Mouse (Mus musculus): ENCODE results near the gene U2af2. TPM values are rescaled to one million over a fixed set of nuclear protein-coding genes. Genes with fewer than 3 reads are reported as not detected.
A peak's percentile ranks its signal among the peaks of the same experiment; 100 is the strongest.
"Not testable (repeated sequence)": the region's sequence is repeated elsewhere in the genome, so short reads cannot be mapped to it uniquely, and the experiment has no call there.

U2af2 gene
- total RNA-seq, 1 experiment from 2014 or later: 195 TPM

DNA sequence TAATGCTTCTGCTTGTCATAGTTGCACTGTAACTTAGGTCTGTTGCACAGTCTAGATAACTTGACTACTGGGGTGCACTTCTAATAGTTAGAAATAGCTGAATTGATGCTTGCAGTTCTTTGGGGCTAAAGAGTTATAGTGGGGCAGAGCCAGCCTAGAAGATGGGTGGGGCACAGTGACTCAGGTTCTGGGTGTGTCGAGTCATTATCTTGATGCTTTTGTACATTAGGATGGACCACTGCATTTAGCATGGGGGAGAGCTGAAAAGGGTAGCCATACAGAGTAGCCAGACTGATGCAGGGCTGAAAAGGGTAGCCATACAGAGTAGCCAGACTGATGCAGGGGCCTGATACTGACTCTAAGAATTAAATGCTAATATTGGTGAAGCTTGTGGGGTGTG, 11.6 kb downstream of the U2af2 start:
- DNase-seq: no peak

GRCm38 (mm10) chr7:5074984-5075383, 13.0 kb downstream of the U2af2 start:
- no peak for DNase-seq

DNA sequence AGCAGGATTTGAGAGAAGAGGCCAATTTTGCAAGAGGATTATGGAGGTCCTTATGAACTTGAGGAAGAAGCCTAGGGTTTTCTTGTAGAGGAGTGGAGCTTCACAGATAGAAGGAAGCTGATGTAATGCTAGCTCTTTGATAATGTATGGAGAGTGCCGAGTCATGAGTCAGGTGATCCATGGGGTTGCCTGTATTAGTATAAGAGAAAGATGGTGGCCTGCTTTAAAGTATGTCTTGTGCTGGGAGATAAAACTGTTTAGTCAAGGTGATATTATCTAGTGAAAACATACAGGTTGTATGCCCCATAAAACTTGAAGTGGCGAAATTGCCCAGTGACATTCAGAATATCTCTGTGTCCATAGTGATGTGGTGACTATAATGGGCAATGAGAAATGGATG, 15.0 kb downstream of the U2af2 start:
- DNase-seq: no peak

GRCm38 (mm10) chr7:5079365-5080009, 17.5 kb downstream of the U2af2 start:
- DNase-seq: not testable (repeated sequence)

GRCm38 (mm10) chr7:5080010-5080751, 18.2 kb downstream of the U2af2 start, which contains the start of gene Epn1:
Gene Epn1 (plus strand): TSS chr7:5080235.
- DNase-seq: peak; percentile 96

DNA sequence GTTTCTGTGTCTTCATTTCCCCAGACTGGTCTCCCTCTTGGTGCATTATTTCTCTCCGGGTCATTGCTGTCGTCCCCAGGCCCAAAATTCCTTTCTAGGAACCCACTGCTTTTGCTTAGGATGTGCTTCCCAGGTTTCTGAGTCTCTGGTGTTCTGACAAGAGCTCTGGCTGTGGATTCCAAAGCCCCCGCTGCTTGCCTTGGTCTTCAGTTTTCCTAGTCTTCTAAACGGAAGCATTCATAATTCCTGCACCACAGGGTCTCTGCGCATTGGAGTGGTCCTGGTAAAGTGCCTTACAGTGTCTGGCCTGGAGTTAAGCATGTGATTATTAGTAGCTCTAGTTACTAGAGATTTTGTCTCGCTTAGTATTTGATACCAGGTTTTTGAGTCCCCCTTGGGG, 18.9 kb downstream of the U2af2 start:
- no peak for DNase-seq

DNA sequence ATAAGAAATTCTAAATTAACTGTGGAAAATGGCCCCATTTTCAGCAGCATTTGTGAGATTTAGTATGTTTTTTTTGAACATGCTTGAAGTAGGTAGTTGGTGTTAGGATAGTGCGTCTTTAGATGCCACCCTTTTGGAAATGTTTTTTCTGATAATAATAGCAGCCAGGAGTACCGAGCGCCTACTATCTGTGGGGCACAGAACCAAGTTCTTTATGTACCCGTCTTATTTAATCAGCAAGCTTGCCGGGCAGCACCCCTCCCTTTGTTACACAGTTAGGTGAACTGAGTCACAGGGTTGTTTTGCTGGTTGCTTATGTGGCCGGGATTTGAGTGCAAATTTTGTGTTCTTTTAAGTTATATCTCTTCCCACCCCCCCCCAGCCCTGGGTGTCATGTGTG, 19.3 kb downstream of the U2af2 start:
- DNase-seq: no peak

- DNase-seq: no peak
These were observed 20.0 kb downstream of the U2af2 start for GRCm38 (mm10) chr7:5081939-5082338.

- no peak for DNase-seq
These were observed 21.6 kb downstream of the U2af2 start for GRCm38 (mm10) chr7:5083325-5084105.

GRCm38 (mm10) chr7:5085512-5085911, 23.6 kb downstream of the U2af2 start:
- DNase-seq: no peak

- no peak for DNase-seq
These were observed 25.0 kb downstream of the U2af2 start for GRCm38 (mm10) chr7:5086921-5087440.

DNA sequence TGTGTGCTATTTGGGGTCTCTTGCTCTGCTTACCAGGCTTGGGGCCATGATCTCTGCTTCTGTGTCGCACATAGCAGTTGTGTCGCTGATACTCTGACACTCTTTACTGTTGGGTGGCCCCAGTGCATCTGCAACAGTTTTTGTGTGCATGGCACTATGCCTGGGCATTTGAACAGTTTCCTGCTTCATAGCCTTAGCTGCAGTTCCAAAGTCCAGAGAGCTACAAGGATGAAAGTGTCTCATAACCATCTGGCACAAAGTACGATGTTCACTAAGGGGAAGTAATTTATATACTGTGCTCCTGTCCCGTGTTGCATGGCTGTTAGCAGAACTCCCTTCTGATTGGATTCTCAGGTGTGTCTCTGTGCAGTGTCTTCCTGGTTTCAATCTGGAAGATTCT, 25.9 kb downstream of the U2af2 start:
- DNase-seq: no peak

GRCm38 (mm10) chr7:5089853-5090252, 27.9 kb downstream of the U2af2 start:
- DNase-seq: no peak

DNA sequence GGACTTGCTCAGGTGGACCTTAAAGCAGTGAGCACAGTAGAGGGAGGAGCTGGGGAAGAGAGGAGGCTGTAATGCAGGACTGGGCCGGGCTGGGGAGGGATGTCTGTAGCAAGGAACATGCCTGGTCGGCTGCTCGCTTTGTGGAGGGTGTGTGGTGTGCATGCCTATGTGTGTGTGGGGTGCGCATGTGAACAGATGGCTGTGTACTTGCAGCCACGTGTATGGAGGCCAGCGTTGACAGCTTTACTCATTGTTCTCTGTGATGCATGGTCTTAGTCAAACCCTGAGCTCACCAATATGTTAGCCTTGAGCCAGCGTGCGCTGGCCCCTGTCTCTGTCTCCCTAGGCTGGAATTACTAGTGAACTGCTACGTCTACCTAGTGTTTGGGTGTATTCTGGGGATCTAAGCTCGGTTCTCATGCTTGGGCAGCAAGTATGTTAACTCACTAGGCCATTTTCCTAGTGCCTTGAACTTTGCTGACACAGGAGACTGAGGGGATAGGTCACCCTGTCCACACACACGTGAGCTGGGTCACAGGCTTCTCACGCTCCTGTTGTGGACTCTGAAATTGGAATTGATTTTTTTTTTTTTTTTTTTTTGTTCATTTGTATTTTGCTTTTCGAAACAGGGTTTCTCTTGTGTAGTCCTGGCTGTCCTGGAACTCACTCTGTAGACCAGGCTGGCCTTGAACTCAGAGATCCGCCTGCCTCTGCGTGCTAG, 29.2 kb downstream of the U2af2 start:
- DNase-seq: peak; percentile 20

DNA sequence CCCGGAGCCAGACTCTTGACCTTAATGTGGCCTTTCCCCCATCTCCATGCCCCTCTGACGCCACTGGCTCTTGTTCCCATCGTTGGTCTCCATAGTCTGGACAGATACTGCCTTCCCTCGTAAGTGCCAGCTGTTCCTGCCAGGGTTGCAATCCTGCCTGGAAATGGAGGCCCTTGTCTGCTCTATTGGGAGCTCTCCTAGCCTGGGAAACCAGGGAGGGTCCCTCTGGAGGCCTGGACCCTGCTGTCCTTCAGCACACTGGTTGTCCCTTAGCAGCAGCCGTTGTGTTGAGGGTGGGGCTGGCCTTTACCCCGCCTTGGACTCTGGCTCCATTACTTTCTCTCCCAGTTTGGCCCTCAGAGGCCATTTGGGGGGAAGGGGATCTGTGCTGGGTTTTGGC, 30.4 kb downstream of the U2af2 start:
- no peak for DNase-seq

GRCm38 (mm10) chr7:5092831-5093510, 31.0 kb downstream of the U2af2 start:
- no peak for DNase-seq

- no peak for DNase-seq
These were observed 36.8 kb downstream of the U2af2 start for GRCm38 (mm10) chr7:5098769-5099168.

- DNase-seq: no peak
These were observed 37.9 kb downstream of the U2af2 start for GRCm38 (mm10) chr7:5099796-5100195.

DNA sequence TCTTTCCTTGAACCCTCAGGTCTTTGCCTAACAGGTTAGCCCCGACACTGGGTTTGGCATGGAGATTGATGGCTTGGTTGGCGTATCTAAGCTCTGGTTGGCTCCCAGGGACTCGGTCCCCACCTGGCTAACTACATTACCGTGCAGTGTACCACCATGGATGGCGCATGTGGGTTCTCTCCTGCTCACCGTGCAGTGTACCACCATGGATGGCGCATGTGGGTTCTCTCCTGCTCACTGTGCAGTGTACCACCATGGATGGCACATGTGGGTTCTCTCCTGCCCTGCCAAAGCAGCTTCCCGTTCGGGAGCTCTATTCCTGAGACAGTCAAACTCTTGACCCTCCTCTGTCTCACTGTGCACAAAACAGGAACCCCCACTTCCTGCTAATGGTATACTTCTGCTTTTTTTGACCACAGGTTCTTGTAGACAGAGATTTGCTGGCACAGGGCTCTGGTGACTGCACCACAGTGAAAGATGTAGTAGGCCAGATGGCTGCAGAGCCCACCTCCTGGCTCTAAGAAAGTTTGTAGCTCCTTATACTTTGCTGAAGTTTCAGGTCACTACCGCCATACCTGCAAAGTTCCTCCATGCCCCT, 39.2 kb downstream of the U2af2 start:
- DNase-seq: no peak

DNA sequence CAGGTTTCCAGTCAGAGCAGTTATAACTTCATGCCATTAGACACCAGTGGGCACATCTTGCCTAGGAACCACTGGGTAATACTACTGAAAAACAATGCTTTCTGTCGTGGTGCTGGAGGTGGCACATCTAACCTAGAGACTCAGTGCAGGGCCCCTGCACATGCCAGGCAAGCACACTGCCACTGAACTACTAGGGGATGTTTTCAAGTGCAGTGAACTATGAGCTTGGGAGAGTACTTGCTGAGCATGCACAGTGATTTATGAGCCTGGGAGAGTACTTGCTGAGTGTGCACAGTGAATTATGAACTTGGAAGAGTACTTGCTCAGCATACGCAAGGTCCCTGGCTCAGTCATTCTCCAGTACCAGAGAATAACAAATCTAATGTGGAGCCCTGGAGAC, 40.6 kb downstream of the U2af2 start:
- DNase-seq: no peak

- DNase-seq: no peak
These were observed 46.3 kb downstream of the U2af2 start for GRCm38 (mm10) chr7:5108272-5108671.

All from adrenal gland, postnatal 25 days (tissue).